Mouse (Mus musculus): ENCODE measurements at regions not wholly inside any gene's neighbourhood (a gene's known extent, or its start where the extent isn't known, plus 50 kb on each side); places are given as distances from the start of the nearest gene placed in this dataset.

DNA sequence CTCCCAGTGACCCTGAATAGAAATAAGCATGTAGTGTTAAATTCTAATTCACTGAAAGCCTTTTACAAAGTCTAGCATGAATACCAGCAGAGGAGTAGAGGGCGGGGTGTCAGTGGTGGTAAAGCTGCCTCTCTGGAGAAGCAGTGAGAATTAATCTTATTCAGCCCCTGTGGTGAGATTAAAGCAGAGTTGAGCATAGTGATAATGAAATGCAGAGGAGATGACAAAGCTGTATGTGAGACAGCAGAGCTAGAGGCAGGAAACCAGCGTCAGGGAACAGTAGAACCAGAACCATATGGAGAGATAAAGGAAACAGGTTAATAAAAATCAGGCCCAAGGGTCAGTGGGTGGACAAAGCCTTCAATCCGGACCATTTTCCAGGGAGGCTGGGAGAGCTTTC is 1827.2 kb downstream of the Poteg start:
- Histone ChIP-seq H3K4me1 (ENCODE audit: insufficient read depth, low read length) (no peaks in the 10 kb centered on the region), H3K27ac (ENCODE audit: low read depth, low read length) (no peak overlapping the region), H3K9me3 (ENCODE audit: low read length) (no peaks in the 10 kb centered on the region), H3K9ac (replicated peaks; ENCODE audit: low read length, poor library complexity, severe bottlenecking) (no peak overlapping the region), H3K27me3 (ENCODE audit: insufficient read depth, low read length) (no peaks in the 10 kb centered on the region), H3K4me2 (ENCODE audit: low read depth, low read length, poor library complexity, severe bottlenecking) (no peak overlapping the region), H3K4me3 (ENCODE audit: low read depth, low read length) (no peak overlapping the region), H3K36me3 (ENCODE audit: insufficient read depth, low read length) (no peaks in the 10 kb centered on the region)
- DNase-seq (ENCODE audit: low spot score) = peak; percentile 21
- TF ChIP-seq CTCF (IDR thresholded peaks at IDR 0.05) = no peak
- 11% methylated on average over 3 of the region's 3 CpGs for WGBS
- no peak for ATAC-seq (ENCODE audit: low FRiP score)

DNA sequence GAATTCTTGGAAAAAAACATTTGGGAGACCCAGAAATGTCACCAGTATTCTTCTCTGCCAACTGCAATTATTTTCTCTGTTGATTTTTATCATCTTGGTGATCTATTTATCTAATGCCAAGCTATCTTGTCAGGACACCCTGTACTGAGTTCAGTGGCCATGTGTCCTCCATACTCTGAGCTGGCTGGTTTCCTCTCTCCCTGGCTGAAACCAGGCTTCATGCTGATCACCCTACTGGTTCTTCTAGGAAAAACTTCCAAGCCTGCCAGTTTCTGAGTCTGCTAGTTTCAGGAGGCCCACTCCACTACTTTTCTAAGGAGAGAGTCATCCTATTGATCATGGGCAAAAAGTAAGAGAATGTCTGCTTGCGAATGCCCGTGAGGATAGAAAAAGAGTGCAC is 1831.2 kb downstream of the Poteg start:
- Histone ChIP-seq H3K9me3 (ENCODE audit: low read length) (no peaks in the 10 kb centered on the region), H3K27me3 (ENCODE audit: insufficient read depth, low read length) (no peaks in the 10 kb centered on the region), H3K36me3 (ENCODE audit: insufficient read depth, low read length) (no peaks in the 10 kb centered on the region), H3K9ac (replicated peaks; ENCODE audit: low read length, poor library complexity, severe bottlenecking) (no peak overlapping the region), H3K4me2 (ENCODE audit: low read depth, low read length, poor library complexity, severe bottlenecking) (no peak overlapping the region), H3K27ac (ENCODE audit: low read depth, low read length) (no peak overlapping the region), H3K4me3 (ENCODE audit: low read depth, low read length) (no peak overlapping the region), H3K4me1 (ENCODE audit: insufficient read depth, low read length) (no peaks in the 10 kb centered on the region)
- ATAC-seq (ENCODE audit: low FRiP score) = no peak
- no peak for TF ChIP-seq CTCF (IDR thresholded peaks at IDR 0.05)
- no peak for DNase-seq (ENCODE audit: low spot score)
- WGBS = 90% methylated on average over 2 of the region's 2 CpGs

DNA sequence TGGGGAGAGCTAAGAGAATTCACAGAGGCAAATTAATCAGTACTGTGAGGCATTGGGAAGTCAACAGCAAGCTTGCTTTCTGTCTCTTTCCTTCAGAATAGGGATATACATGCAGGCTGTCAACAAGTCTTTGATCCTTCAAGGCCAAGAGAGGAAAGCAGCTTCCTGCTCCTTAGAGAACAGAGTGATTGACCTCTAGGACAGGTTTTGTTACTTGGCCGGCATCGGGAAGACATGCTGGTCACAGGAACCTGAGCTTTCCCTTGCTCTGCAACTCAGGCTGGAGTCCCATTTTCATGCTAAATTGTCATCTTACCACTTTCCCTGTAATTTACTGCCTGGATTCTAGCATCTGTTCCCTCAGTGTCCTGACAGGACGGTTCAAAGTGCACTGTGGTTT is 1831.8 kb downstream of the Poteg start:
- WGBS = 54% methylated on average over 3 of the region's 3 CpGs
- Histone ChIP-seq H3K4me1 (ENCODE audit: insufficient read depth, low read length) (no peaks in the 10 kb centered on the region), H3K27me3 (ENCODE audit: insufficient read depth, low read length) (no peaks in the 10 kb centered on the region), H3K9ac (replicated peaks; ENCODE audit: low read length, poor library complexity, severe bottlenecking) (no peak overlapping the region), H3K4me3 (ENCODE audit: low read depth, low read length) (no peak overlapping the region), H3K4me2 (ENCODE audit: low read depth, low read length, poor library complexity, severe bottlenecking) (no peak overlapping the region), H3K27ac (ENCODE audit: low read depth, low read length) (no peak overlapping the region), H3K36me3 (ENCODE audit: insufficient read depth, low read length) (no peaks in the 10 kb centered on the region), H3K9me3 (ENCODE audit: low read length) (no peaks in the 10 kb centered on the region)
- DNase-seq (ENCODE audit: low spot score) (no peak), ATAC-seq (ENCODE audit: low FRiP score) (no peak)
- no peak for TF ChIP-seq CTCF (IDR thresholded peaks at IDR 0.05)

DNA sequence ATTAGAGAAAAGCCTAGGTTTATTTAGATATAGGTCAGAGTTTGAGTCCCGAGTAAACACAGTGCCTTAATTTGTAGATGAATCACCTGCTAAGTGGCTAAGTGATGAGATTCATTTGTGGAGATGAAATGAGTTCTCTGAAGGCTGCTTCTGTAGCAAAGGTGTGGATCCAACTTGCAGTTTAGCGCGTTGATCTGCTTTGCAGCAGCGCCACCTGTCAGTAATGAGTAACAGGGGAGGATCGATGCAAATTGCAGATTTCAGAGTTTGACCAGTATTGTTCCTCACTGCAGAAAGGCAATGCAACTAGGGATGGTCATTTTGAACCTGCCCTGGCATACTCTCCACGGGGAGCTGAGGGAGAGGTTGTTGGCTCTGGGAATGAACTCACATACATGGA is 1842.9 kb downstream of the Poteg start:
- DNase-seq (ENCODE audit: low spot score) (peak; percentile 74), ATAC-seq (ENCODE audit: low FRiP score) (no peak)
- Histone ChIP-seq H3K9ac (replicated peaks; ENCODE audit: low read length, poor library complexity, severe bottlenecking) (no peak overlapping the region), H3K4me1 (ENCODE audit: insufficient read depth, low read length) (no peaks in the 10 kb centered on the region), H3K4me3 (ENCODE audit: low read depth, low read length) (no peak overlapping the region), H3K27me3 (ENCODE audit: insufficient read depth, low read length) (no peaks in the 10 kb centered on the region), H3K9me3 (ENCODE audit: low read length) (no peaks in the 10 kb centered on the region), H3K27ac (ENCODE audit: low read depth, low read length) (no peak overlapping the region), H3K4me2 (ENCODE audit: low read depth, low read length, poor library complexity, severe bottlenecking) (no peak overlapping the region), H3K36me3 (ENCODE audit: insufficient read depth, low read length) (no peaks in the 10 kb centered on the region)
- TF ChIP-seq CTCF (IDR thresholded peaks at IDR 0.05) = peak; percentile 84
- WGBS = 6% methylated on average over 6 of the region's 6 CpGs
